ENCODE assay signal across 7 mouse cellular contexts in genomic region chr4:62761672-62762071, GRCm38 (mm10).
A peak's percentile ranks its signal among the peaks of the same experiment; 100 is the strongest.
DNase-seq lines count a peak whose midpoint lies in the region; ATAC-seq and TF ChIP-seq lines count a peak whose summit lies in the region.

No protein-coding gene starts in this region.

- peak; percentile 61; the same call in 1 of the 2 replicates for ATAC-seq in intestine, embryonic 14.5 days (replicated peaks; ENCODE audit: low FRiP score, low TSS enrichment, low read depth)
- peak; percentile 51; the same call in 1 of the 2 replicates for ATAC-seq in midbrain, embryonic 15.5 days (replicated peaks)

- peak; percentile 84; the same call in 1 of the 2 replicates for TF ChIP-seq CTCF in spleen, adult 2 months (IDR thresholded peaks at IDR 0.05; ENCODE audit: extremely low read depth, insufficient read depth, insufficient read length, insufficient replicate concordance)

- H3K27ac ChIP-seq in intestine, embryonic 14.5 days (ENCODE audit: low read depth), result no peak overlapping the region
- H3K27ac ChIP-seq in midbrain, embryonic 15.5 days, result no peak overlapping the region
- no peak overlapping the region for H3K27ac ChIP-seq in spleen, adult 2 months (ENCODE audit: insufficient read depth, low read length)

- peak; percentile 66 to 94 for DNase-seq in adrenal gland, adult (ENCODE audit: inconsistent age in 2 of 2, low spot score in 1 of 2)
- peak; percentile 83 to 92 for DNase-seq in cerebellum, postnatal 4 days (ENCODE audit: low spot score in 2 of 2)
- DNase-seq in gastrocnemius, adult 8-10 months (ENCODE audit: low spot score in 2 of 2), result peak; percentile 61 to 69
- DNase-seq in intestine, embryonic 14.5 days (ENCODE audit: low spot score), result peak; percentile 93
- peak; percentile 83 to 87 for DNase-seq in left cerebral cortex, postnatal 10 days (ENCODE audit: extremely low spot score in 1 of 2, low spot score in 2 of 2)
- DNase-seq in spleen, adult 2 months (ENCODE audit: low read depth in 1 of 2, low spot score in 2 of 2), result peak; percentile 35 to 73

- no peak overlapping the region for H3K4me2 ChIP-seq in intestine, embryonic 14.5 days (ENCODE audit: low read length)
- H3K4me2 ChIP-seq in midbrain, embryonic 15.5 days, result no peak overlapping the region

- no peaks in the 10 kb centered on the region for H3K9me3 ChIP-seq in intestine, embryonic 14.5 days (ENCODE audit: control insufficient read depth, low read length)
- no peaks in the 10 kb centered on the region for H3K9me3 ChIP-seq in midbrain, embryonic 15.5 days

- H3K4me3 ChIP-seq in intestine, embryonic 14.5 days (ENCODE audit: low read depth, low read length), result no peak overlapping the region
- H3K4me3 ChIP-seq in midbrain, embryonic 15.5 days, result no peak overlapping the region
- H3K4me3 ChIP-seq in spleen, adult 2 months (ENCODE audit: extremely low read depth, insufficient read depth, insufficient read length), result no peak overlapping the region

- intact Hi-C loops in left cerebral cortex, postnatal 10 days (cut with DNase I), result loop anchor here (1.0 to 5.0 kb wide), 3 partner anchors 62 to 304 kb away; no protein-coding TSS in a partner anchor

- no peaks in the 10 kb centered on the region for H3K36me3 ChIP-seq in intestine, embryonic 14.5 days (ENCODE audit: control insufficient read depth, insufficient read depth, low read length)
- H3K36me3 ChIP-seq in midbrain, embryonic 15.5 days (replicated peaks), result no peaks in the 10 kb centered on the region
- H3K36me3 ChIP-seq in spleen, adult 2 months (ENCODE audit: control insufficient read depth, insufficient read depth, low read length), result no peaks in the 10 kb centered on the region

- no peaks in the 10 kb centered on the region for H3K27me3 ChIP-seq in intestine, embryonic 14.5 days (replicated peaks; ENCODE audit: control insufficient read depth, insufficient read depth, low read length)
- no peaks in the 10 kb centered on the region for H3K27me3 ChIP-seq in midbrain, embryonic 15.5 days (replicated peaks)
- no peaks in the 10 kb centered on the region for H3K27me3 ChIP-seq in spleen, adult 2 months (ENCODE audit: control insufficient read depth, insufficient read depth, low read length)

- H3K4me1 ChIP-seq in intestine, embryonic 14.5 days (replicated peaks; ENCODE audit: control insufficient read depth, insufficient read depth, low read length), result peaks cover 24% of the 10 kb centered on the region
- H3K4me1 ChIP-seq in midbrain, embryonic 15.5 days, result peaks cover 10% of the 10 kb centered on the region
- peaks cover 7% of the 10 kb centered on the region; the same call in 1 of the 2 replicates for H3K4me1 ChIP-seq in spleen, adult 2 months (ENCODE audit: control insufficient read depth, insufficient read depth, insufficient read length)

- no peak overlapping the region for H3K9ac ChIP-seq in intestine, embryonic 14.5 days (ENCODE audit: low read length)
- H3K9ac ChIP-seq in midbrain, embryonic 15.5 days, result no peak overlapping the region

- no peak for TF ChIP-seq POLR2A in spleen, adult 2 months (IDR thresholded peaks at IDR 0.05; ENCODE audit: low read depth, low read length)

- 3% methylated on average over 1 of the region's 1 CpGs for WGBS in intestine, embryonic 14.5 days
- WGBS in midbrain, embryonic 15.5 days, result 2% methylated on average over 1 of the region's 1 CpGs
- 2% methylated on average over 1 of the region's 1 CpGs for WGBS in spleen, adult 2 months
